Mouse (Mus musculus) heart, postnatal 25 days (tissue): ENCODE measurements around the gene Pid1. TPM values are rescaled to one million over a fixed set of nuclear protein-coding genes. Genes with fewer than 3 reads are reported as not detected.

ENCODE experiments used
- DNase-seq: peaks from one replicate; pipeline ENCODE4 v3.0.0; 2022; ENCODE audit warnings: low spot score
- intact Hi-C: fragments of 180-260 bp; cut with DNase I; formaldehyde crosslinking; loops from one replicate; pipeline ENCODE4 v1.15.1; 2025
- microRNA-seq: library from miRNA; unstranded; fragments of <30 nt; microRNA quantifications from one replicate; pipeline ENCODE4 v1.2.0, GENCODE M21; 2022
- total RNA-seq, 2 experiments: library from RNA; stranded (reverse); gene quantifications; 2 replicates each; pipeline ENCODE4 v1.2.3; 2021

The Pid1 gene
- total RNA-seq, 2 experiments from 2014 or later, result 8.7 to 11.1 TPM

GRCm38 (mm10) chr1:84087957-84088356 is 276.0 kb downstream of the Pid1 start:
- no peak for DNase-seq
- intact Hi-C loops, result no loop called here

GRCm38 (mm10) chr1:84087325-84087724 is 276.7 kb downstream of the Pid1 start:
- DNase-seq, result no peak
- intact Hi-C loops, result no loop called here

- intact Hi-C loops, result no loop called here
- DNase-seq, result no peak
Measured at GRCm38 (mm10) chr1:84086486-84086885, 277.5 kb downstream of the Pid1 start.

GRCm38 (mm10) chr1:84085361-84085760 is 278.6 kb downstream of the Pid1 start:
- no peak for DNase-seq
- intact Hi-C loops, result no loop called here

- DNase-seq, result no peak
- intact Hi-C loops, result no loop called here
Measured at GRCm38 (mm10) chr1:84079566-84079965, 284.4 kb downstream of the Pid1 start.

- intact Hi-C loops, result no loop called here
- no peak for DNase-seq
Measured at GRCm38 (mm10) chr1:84077023-84077422, 287.0 kb downstream of the Pid1 start.

- intact Hi-C loops, result no loop called here
- no peak for DNase-seq
Measured at GRCm38 (mm10) chr1:84056884-84057630, 306.9 kb downstream of the Pid1 start.

GRCm38 (mm10) chr1:84056306-84056705 is 307.7 kb downstream of the Pid1 start:
- DNase-seq, result no peak
- intact Hi-C loops, result no loop called here

- DNase-seq, result peak; percentile 35
- intact Hi-C loops, result no loop called here
Measured at GRCm38 (mm10) chr1:84025746-84026145, 338.2 kb downstream of the Pid1 start.

- intact Hi-C loops, result no loop called here
Measured at GRCm38 (mm10) chr1:84012871-84013375, 351.1 kb downstream of the Pid1 start.

GRCm38 (mm10) chr1:84002630-84003029 is 361.4 kb downstream of the Pid1 start:
- no peak for DNase-seq
- intact Hi-C loops, result no loop called here

More at GRCm38 (mm10) chr1:84012871-84013375, 351.1 kb downstream of the Pid1 start:
- DNase-seq, result no peak

Small RNA genes lying within 50 kb of the gene (microRNA-seq; reads per million reads assigned to microRNA genes)
- gene Mir6353, result not detected
